Mouse (Mus musculus) kidney, adult 2 months (tissue): ENCODE data around the gene Gm13090.

Experiments used
- CTCF ChIP-seq: fragments of 200-500 bp; conservative IDR thresholded peaks from 2 replicates; pipeline ENCODE4 v1.5.1; 2011; ENCODE audit warnings: low read depth, mild to moderate bottlenecking, control low read depth, low read length, moderate library complexity, mixed read lengths; ENCODE audit not compliant: insufficient read depth, insufficient read length
- POLR2A ChIP-seq: fragments of 200-500 bp; IDR thresholded peaks from one replicate; pipeline ENCODE4 v1.6.1; 2011; ENCODE audit warnings: low read depth, low read length, control low read depth

DNA sequence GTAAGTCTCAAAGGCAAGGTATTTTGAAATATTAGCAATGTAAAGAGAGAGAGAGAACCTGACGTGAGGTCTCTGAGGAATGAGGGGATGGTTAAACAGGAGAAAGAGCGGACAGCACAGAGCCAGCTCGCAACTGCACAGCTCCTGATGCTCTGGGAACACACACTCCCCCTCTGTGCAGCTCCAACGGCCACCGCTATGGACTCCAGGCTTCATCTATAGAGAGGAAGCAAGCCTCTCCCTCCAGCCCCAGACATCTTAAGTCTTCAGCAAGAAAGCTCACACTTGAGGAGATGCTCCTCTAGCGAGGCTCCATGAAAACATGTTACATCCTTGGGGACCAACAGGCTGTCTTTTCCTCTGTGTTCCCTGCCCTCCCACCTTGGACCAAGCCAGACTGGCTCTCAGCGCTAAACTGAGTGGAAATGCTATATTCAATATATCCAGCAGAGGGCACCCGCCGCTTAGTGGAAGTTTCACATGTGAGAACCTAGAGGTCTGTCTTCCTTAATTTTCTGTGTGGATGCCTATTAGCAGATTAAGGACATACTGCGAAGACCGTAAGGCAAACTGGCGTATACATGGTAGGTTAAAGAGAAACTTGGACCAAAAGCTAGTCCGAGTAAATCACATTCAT is 16.1 kb upstream of the Gm13090 start:
- TF ChIP-seq CTCF = peak; percentile 75
- TF ChIP-seq POLR2A = no peak
